Mouse (Mus musculus) kidney, adult 2 months (tissue): Measurements from ENCODE around the gene Vps13c. TPM values are rescaled to one million over a fixed set of nuclear protein-coding genes. Genes with fewer than 3 reads are reported as not detected.

ENCODE experiments used
- DNase-seq: peaks from one replicate; pipeline ENCODE4 v3.0.0; 2021
- H3K27ac ChIP-seq: fragments of 200-500 bp; 2 replicates; pipeline ENCODE4 v1.5.1; 2012; ENCODE audit warnings: low read depth, low read length, control low read depth, inconsistent platforms; ENCODE audit not compliant: insufficient read depth
- H3K27me3 ChIP-seq: fragments of 200-500 bp; replicated peaks from 2 replicates; pipeline ENCODE4 v1.6.1; 2012; ENCODE audit warnings: mild to moderate bottlenecking, moderate library complexity, low read length, inconsistent platforms; ENCODE audit not compliant: control insufficient read depth, insufficient read depth
- H3K36me3 ChIP-seq: fragments of 200-500 bp; 2 replicates; pipeline ENCODE4 v1.6.1; 2012; ENCODE audit warnings: mild to moderate bottlenecking, moderate library complexity, low read length, inconsistent platforms; ENCODE audit not compliant: control insufficient read depth, insufficient read depth
- H3K4me1 ChIP-seq: fragments of 200-500 bp; 2 replicates; pipeline ENCODE4 v1.6.1; 2011; ENCODE audit warnings: low read length; ENCODE audit not compliant: control insufficient read depth, insufficient read depth
- H3K4me3 ChIP-seq: fragments of 200-500 bp; 2 replicates; pipeline ENCODE4 v1.5.1; 2011; ENCODE audit warnings: mild to moderate bottlenecking, low read depth, low read length, control low read depth; ENCODE audit not compliant: insufficient read depth
- CTCF ChIP-seq: fragments of 200-500 bp; conservative IDR thresholded peaks from 2 replicates; pipeline ENCODE4 v1.5.1; 2011; ENCODE audit warnings: low read depth, mild to moderate bottlenecking, control low read depth, low read length, moderate library complexity, mixed read lengths; ENCODE audit not compliant: insufficient read depth, insufficient read length
- POLR2A ChIP-seq: fragments of 200-500 bp; IDR thresholded peaks from one replicate; pipeline ENCODE4 v1.6.1; 2011; ENCODE audit warnings: low read depth, low read length, control low read depth
- WGBS: fragments of 180-500 bp; shearing (Covaris S2); methylation state at CpG from one replicate; pipeline ENCODE4 v1.1.7; 2018; 5-methylcytosine and 5-hydroxymethylcytosine counted together
- polyA plus RNA-seq: library from polyadenylated mRNA; depleted of rRNA; stranded (reverse); fragments of >200 nt; gene quantifications from 2 replicates; pipeline ENCODE4 v1.2.3, GENCODE M21; 2012

The Vps13c gene
- polyA plus RNA-seq, 1 experiment, result 5.0 TPM

DNA sequence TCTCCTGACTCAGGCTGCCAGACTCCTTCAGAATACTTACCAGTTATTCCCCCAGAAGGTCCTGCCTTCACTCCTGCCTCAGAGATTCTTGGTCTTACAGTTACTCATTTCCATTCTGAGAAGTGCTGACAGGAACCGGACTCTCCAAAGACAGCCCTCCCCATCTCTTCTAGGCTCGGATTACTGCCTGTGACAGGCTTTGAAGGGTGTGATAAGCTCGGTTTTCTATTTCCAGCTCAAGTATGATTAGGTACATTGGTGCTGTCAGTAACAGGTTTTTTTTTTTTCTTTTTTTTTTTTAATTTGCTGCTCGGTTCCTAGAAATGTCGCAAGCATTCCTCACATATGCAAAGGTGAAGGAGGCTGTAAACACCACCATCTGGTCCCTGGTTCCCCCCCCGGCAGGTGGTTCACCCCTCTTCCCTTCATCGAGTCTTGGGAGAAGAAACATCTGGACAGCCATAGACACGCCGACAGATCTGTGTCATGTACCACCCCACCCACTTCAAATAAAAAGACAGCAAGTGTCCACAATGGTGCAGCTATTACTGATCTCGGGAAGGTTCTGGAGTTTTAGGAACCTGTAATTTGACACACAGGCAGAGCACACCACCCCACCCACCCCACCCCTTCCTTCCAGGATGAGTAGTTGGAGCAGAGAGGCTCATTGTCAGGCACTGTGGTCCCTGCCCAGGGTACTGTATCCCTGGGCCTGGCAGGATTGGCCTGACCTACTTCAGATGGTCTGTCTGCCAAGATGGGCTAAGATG lies 22.1 kb upstream of the Vps13c start:
- no peak for DNase-seq
- no peaks in the 10 kb centered on the region for H3K36me3 ChIP-seq
- TF ChIP-seq POLR2A, result no peak
- no peak for TF ChIP-seq CTCF
- no peak overlapping the region for H3K4me3 ChIP-seq
- no peaks in the 10 kb centered on the region for H3K4me1 ChIP-seq
- 29% methylated on average over 10 of the region's 10 CpGs for WGBS
- no peak overlapping the region for H3K27ac ChIP-seq
- H3K27me3 ChIP-seq, result no peaks in the 10 kb centered on the region

DNA sequence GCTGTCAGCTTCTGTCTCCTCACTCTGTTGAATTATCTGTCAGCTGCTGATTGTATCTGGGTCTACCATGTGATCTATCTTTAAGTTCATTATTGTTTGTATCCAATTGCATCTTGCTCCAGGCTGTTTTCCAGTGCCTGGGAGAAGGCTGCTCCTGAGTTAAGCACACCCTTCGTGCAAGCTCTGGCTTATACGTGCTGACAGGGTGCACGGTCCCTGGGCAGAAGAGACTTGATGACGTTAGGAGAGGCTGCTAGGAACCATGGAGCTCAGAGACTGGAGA lies 21.6 kb upstream of the Vps13c start:
- no peak for DNase-seq
- TF ChIP-seq CTCF, result no peak
- TF ChIP-seq POLR2A, result no peak
- WGBS, result 78% methylated on average over 4 of the region's 4 CpGs
- Histone ChIP-seq H3K4me1 (no peaks in the 10 kb centered on the region), H3K27me3 (no peaks in the 10 kb centered on the region), H3K4me3 (no peak overlapping the region), H3K27ac (no peak overlapping the region), H3K36me3 (no peaks in the 10 kb centered on the region)

- no peak overlapping the region for H3K27ac ChIP-seq
- no peak for DNase-seq
- no peak overlapping the region for H3K4me3 ChIP-seq
- H3K36me3 ChIP-seq, result no peaks in the 10 kb centered on the region
- H3K4me1 ChIP-seq, result no peaks in the 10 kb centered on the region
- TF ChIP-seq POLR2A (no peak), CTCF (no peak)
- 51% methylated on average over 5 of the region's 5 CpGs for WGBS
- no peaks in the 10 kb centered on the region for H3K27me3 ChIP-seq
Observed at GRCm38 (mm10) chr9:67823131-67823530, 17.1 kb upstream of the Vps13c start.

DNA sequence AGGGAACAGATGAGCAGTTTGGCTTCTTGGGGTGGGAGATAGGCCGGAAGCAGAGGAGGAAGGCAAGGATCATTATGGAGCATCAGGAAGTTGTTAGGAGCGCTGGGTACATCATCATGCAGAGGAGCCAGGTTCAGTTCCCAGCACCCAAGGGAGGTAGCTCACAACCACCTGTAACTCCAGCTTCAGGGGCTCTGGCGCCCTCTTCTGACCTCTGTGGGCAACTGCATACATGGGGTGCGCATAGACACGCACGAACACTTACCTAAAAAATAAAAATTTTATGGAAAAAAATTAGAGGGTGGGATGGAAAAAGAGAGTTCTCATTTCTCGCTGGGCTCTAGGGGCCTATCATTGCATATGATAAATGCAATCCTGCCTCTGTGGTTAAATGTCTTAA lies 14.7 kb upstream of the Vps13c start:
- no peak for DNase-seq
- no peak for TF ChIP-seq CTCF
- TF ChIP-seq POLR2A, result no peak
- Histone ChIP-seq H3K27me3 (no peaks in the 10 kb centered on the region), H3K4me3 (no peak overlapping the region), H3K27ac (no peak overlapping the region), H3K36me3 (no peaks in the 10 kb centered on the region), H3K4me1 (no peaks in the 10 kb centered on the region)
- 87% methylated on average over 7 of the region's 7 CpGs for WGBS

DNA sequence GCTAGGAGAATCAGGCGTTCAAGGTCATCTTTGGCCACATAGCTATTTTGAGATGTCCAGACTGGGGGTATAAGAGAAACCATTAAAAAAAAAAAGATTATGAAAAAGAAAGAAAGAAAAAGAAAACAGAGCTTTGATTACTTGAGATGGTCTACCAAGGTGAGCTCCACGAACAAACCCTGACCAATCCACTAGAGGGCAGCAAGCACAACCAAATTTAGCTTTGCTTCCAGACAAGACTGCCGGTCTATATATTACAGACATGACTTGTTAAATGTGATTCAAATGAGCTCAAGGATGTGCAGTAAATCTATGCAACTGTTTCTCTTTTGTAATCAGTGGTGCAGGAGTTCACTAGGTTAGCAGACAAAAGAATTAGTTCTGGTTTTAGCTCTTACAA lies 12.0 kb upstream of the Vps13c start:
- no peak overlapping the region for H3K4me3 ChIP-seq

DNA sequence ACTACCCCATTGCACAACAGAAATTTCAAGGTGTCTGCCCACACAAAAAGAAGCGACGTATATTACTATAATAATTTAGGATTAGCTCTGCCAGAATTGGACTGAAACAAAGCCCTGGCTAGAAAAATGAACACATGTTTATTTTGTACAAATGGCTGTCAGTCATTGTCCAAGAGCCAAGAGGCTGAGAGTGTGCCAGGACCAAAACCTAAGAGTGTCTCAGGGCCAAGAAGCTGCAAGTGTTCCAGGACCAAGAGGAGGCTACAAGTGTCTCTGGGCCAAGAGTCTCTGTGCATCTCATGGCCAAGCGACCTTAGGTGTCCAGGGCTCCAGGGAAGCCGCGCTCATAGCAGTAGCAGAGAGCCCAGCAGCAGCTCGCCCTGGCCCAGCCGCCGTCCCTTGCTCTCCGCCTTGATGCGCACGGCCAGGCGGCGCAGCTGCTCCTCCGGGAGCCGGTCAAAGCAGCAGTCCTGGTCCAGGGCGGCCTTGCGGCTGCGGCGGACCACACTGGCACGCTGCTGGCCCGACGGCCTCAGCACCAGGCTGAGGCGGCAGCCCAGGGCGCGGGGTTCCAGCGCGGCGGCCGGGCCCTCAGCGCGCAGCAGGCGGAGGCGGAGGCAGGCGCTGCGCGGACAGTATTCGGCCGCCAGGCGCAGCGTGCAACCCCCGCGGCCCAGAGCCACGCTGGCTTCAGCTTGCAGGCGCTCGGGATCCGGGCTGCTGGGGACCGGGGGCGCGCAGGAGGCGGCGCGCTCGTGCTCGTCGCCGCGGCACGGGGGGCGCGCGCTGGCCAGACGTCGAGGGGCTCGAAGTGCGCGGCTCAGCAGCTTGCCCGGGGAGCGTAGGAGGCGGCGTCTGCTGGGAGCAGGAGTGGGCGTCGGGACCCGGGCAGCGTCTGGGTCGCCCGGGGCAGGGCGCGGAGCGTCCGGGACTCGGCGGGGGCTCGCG lies 9.5 kb upstream of the Vps13c start:
- WGBS, result 5% methylated on average over 83 of the region's 84 CpGs
- DNase-seq, result peak; percentile 27
- Histone ChIP-seq H3K4me3 (peak overlapping the region; percentile 38; the same call in 1 of the 2 replicates), H3K4me1 (no peaks in the 10 kb centered on the region), H3K27ac (no peak overlapping the region), H3K36me3 (no peaks in the 10 kb centered on the region), H3K27me3 (no peaks in the 10 kb centered on the region; the same call in 1 of the 2 replicates)
- TF ChIP-seq CTCF (no peak), POLR2A (no peak)

More for the DNA sequence above, 12.0 kb upstream of the Vps13c start:
- H3K36me3 ChIP-seq, result no peaks in the 10 kb centered on the region
- WGBS, result 10% methylated on average over 3 of the region's 3 CpGs
- H3K4me1 ChIP-seq, result no peaks in the 10 kb centered on the region
- DNase-seq, result peak; percentile 67
- TF ChIP-seq CTCF (peak; percentile 72), POLR2A (no peak)
- H3K27ac ChIP-seq, result no peak overlapping the region
- H3K27me3 ChIP-seq, result no peaks in the 10 kb centered on the region; the same call in 1 of the 2 replicates
